Mouse (Mus musculus) thymus, postnatal 10 days (tissue): ENCODE measurements around the gene Echs1.

Source experiments
- DNase-seq, 2 experiments: peaks; one replicate each; pipeline ENCODE4 v3.0.0; 2021; ENCODE audit warnings: low spot score in 2 of 2

Gene Echs1

GRCm38 (mm10) chr7:140115583-140116328, 520 bp downstream of the Echs1 start, which contains the start of gene Paox:
TSS of gene Paox (plus strand) at chr7:140115799.
- DNase-seq, result no peak

- DNase-seq, result no peak
Observed at GRCm38 (mm10) chr7:140111943-140112342, 4.3 kb downstream of the Echs1 start.

DNA sequence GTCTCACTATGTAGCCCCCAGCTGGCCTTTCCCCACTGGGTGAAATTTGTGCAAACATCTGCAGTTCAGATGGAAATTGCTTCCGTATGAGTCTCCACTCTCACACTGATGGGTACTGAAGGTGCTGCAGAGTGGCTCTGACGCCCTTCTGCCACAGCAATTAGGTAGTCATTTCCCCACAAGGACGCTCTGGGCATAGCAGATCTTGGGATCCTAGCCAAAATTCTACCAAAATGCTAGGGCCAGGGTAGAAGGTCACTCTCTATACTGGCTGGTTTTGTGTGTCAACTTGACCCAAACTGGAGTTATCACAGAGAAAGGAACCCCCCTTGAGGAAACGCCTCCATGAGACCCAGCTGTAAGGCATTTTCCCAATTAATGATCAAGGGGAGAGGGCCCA, 12.3 kb downstream of the Echs1 start:
- DNase-seq, result no peak

- DNase-seq, result peak; percentile 80 to 81
Observed at GRCm38 (mm10) chr7:140101993-140102860, 14.0 kb downstream of the Echs1 start, which contains the start of gene Fuom. TSS of gene Fuom (minus strand) at chr7:140102441.

GRCm38 (mm10) chr7:140101498-140101897, 14.8 kb downstream of the Echs1 start:
- DNase-seq, result no peak

DNA sequence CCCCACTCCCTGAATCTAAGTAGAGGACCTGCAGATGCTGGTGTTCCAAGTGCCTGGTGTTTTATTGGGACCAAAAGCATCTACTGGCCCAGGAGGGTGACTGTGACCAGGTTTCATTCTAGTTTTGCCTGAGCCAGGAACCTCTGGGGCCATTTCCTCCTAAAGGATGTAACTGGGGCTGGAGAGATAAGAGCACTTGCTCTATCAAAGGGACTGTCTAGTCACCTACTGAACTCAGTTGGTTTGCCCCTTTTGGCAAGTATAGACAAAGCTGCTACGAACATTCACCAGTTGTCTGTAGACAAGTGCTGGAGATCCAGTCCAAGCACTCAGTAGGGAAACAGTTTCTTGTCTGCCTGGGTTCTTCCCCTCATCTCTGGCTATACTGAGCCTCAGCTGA, 17.8 kb downstream of the Echs1 start:
- no peak for DNase-seq

GRCm38 (mm10) chr7:140096055-140096454, 20.2 kb downstream of the Echs1 start:
- no peak for DNase-seq

- no peak for DNase-seq
Observed at GRCm38 (mm10) chr7:140095556-140095955, 20.7 kb downstream of the Echs1 start.

GRCm38 (mm10) chr7:140094954-140095353, 21.3 kb downstream of the Echs1 start:
- DNase-seq, result no peak

GRCm38 (mm10) chr7:140092924-140093528, 23.2 kb downstream of the Echs1 start, which contains the start of gene Prap1:
TSS of gene Prap1 (plus strand) at chr7:140093395.
- DNase-seq, result no peak

- DNase-seq, result no peak
Observed at GRCm38 (mm10) chr7:140090601-140091000, 25.7 kb downstream of the Echs1 start.

DNA sequence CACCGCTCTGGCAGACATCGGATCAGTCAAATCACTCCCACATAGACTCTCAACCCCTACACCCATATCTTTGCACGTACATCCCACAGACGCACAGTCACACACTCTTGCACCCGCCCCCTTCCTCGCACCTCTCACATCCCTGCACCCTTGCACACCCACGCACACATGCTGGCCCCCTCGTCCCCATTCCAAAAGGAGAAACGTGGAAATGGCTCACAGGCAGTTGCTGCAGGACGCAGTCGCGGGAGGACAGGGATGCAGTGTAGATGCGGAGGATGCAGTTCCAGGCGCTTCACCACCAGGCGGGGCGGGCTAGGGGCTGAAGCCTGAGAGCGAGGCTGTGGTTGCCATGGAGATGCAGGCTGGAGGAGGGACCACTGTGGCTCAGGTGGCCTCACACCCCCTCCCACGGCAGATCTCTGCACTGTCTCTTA, 34.0 kb downstream of the Echs1 start, which contains the start of gene Caly:
TSS of gene Caly (minus strand) at position 307 of the 437 bp plus-strand sequence.
- peak in 1 of 2 experiments; percentile 48 for DNase-seq

DNA sequence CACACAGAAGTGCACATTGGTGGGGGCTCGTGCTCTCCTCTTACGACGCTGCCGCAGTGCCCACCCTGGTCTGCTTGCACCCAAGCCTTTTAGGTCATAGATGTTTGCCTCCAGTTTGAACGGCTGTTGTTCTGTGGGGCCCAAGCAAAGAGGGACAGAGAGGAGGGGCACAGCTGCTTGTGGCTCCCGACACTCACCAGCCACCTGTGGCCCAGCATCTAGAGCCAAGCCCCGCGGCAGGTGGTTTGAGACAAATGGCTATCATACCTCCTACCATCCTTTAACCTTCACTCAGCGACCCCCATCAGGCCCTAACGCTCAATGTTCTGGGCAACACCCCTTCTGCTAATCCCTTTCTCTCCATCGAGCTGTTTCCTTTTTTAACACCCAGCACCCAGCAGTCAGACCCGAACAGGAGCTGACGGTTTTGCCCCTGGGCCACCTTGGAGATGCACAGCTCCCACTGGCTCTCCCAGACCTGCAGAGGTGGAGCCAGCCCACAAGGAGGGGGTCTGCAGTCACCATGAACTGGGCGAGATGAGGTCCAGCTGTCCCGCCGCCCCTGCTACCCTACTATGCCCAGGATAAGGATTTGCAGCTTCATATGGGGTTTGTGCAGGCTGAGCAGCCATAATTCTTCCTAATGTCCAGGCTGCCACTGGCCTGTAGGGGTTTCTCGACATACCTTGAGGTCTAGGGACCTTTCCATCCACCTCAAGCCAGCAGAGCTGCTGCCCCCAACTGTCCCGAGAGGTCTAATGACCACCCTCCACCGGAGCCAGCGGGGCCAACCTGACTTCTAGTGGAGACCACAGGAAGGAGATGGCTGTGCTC, 34.7 kb downstream of the Echs1 start:
- no peak for DNase-seq

- DNase-seq, result peak in 1 of 2 experiments; percentile 35
Observed at GRCm38 (mm10) chr7:140080503-140081156, 35.6 kb downstream of the Echs1 start.

DNA sequence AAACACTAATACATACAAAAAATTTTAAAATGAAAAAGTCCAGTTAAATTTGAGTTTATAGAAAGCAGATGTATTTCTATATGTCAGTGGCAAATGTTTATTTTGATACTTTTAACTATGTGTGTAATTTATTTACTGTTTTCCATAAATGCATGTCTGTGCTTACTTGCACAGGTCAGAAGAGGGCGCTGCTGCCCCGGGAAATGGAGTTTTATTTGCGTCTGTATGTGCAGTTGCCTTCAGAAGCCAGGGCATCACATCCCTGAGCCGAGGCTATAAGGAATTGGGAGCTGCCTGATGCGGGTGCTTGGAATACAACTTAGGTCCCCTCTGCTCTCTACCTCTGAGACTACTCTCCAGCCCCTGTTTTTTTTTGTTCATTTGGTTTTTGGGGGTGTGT, 37.6 kb downstream of the Echs1 start:
- DNase-seq, result peak in 1 of 2 experiments; percentile 55

DNA sequence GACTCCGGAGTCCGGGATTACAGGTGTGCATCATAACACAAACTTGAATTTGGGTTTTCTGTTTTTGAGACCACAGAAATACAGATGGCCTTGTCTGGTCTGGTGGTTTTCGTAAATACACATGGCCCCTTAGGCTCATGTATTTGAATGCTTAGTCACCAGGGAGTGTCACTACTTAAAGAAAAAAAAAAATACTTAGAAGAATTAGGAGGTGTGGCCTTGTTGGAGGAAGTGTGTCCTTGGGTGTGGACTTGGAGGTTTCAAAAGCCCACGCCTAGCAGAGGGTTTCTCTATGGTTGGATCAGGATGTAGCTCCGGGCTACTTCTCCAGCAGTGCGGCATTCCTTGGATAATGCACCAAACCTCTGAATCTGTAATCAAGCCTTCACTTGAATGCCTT, 38.6 kb downstream of the Echs1 start:
- DNase-seq, result no peak

- DNase-seq, result no peak
Observed at GRCm38 (mm10) chr7:140070042-140070711, 46.1 kb downstream of the Echs1 start.

- no peak for DNase-seq
Observed at GRCm38 (mm10) chr7:140067397-140067796, 48.9 kb downstream of the Echs1 start.

DNA sequence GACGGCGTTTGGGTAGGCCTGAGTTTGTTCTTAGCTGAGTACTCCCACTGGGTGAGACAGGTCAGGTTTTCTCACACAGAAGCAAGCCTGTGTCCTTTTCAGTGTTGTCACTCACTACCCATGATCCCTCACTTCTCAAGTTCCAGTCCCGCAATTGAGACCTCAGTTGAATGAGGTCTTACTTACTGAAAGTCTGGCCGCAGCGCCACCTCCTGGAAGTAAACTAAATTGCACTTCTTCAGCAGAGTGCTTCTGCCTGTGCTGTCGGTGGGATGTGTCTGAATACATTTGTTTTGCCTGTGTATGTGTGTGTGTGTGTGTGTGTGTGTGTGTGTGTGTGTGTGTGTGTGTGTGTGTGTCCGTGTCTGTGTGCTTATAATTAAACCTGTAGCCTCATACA, 53.2 kb downstream of the Echs1 start:
- DNase-seq, result peak; percentile 49 to 64

- no peak for DNase-seq
Observed at GRCm38 (mm10) chr7:140062307-140062706, 54.0 kb downstream of the Echs1 start.
